Mouse (Mus musculus): Measurements from ENCODE around the gene Hoxc10.

Hoxc10 gene

DNA sequence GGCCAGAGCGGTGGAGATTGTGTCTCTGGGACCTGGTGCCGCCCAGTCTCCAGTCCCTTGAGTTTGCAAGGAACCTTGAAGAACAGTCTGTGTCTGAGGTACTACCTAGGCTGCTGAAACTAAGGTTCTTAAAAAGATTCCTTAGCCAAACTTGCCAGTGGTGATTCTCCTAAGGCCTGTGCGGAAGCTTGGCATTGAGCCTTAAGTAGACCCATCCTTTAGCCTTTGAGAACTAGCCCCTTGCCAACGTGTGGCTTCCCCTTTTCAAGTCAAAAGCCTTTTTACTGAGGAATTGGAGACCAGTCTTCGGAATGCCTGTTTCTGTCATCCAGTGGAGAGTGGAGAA, 23.2 kb upstream of the Hoxc10 start:
- in situ Hi-C loops (cut with MboI, MseI) = no loop called here

DNA sequence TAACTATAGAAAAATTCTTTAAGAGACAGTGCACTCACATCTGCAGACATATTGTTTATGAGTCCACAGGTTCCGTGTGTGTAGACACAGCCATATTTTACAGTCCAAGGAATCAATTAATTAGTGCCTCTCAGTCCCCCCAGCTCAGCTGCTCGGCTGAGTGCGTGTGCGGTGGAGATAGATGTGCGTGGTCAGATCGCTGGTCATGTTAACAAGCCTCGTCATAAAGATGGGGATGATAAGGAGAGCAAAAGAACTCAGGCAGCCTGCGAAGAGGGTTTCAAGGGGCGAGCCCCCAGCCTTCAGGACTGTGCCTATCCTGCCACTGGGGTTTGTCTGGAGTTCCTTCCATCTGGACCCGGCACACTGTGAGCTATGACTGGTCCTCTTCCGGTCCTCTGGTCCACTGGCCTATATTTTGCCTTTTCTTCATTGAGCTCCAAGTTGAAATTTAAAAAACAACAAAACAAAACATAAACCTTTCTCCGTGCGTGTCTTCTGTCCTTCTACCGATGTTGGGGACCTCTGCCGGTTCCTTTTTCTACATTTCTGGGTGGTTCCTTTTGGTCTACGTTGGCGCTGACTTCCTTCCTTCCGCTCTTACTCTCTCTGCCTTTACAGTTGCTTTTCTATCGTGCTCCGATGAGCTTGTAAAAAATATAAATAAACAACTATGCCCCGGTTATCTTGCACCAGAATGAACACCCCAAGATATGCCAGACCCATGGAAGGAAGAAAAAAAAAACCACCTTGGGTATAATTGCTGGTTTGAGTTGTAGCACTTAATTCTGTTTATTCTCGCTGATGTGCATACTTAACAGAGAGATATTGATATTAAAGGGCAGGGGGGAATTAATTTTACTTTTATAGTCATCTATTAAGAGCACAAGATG, 21.2 kb upstream of the Hoxc10 start:
- in situ Hi-C loops (cut with MboI, MseI) = no loop called here

DNA sequence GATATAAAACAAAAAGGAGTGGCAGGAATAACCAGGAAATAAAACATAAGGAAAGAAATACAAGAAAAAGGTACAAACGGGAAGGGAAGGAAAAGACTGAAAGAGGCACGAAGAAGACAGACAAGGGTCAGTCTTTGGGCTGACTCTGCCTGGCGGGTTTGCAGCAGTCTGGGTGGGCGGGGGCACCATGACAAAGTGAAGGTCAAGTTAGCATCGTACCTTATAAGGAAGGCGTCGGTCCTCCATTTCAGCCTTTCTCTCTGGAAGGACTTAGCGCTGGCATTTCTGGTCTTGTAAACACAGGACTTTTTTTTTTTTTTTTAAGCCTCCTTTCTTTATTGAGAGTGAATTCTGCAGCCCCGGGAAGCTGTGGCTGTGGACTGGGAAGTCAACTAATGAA, 19.3 kb upstream of the Hoxc10 start:
- in situ Hi-C loops (cut with MboI, MseI) = no loop called here

DNA sequence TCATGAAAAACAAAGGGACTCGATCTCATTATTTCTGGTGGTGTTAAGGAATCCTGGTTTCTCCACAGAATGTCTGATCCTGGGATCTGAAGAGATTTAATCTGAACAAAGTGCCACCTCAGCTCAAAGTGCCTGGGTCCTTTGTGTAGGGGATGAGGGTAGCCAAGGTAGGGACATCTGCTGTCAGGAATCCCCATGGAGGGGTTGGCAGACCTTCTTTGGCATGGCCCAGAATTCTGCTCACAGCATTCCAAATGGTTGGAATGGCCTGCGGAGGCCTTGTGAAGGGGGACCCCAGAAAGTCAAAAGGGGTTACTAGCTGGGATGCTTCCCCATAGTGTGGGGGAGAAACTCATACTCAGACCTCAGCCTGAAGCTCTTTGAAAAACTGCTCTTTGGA, 17.8 kb upstream of the Hoxc10 start:
- in situ Hi-C loops (cut with MboI, MseI) = no loop called here

DNA sequence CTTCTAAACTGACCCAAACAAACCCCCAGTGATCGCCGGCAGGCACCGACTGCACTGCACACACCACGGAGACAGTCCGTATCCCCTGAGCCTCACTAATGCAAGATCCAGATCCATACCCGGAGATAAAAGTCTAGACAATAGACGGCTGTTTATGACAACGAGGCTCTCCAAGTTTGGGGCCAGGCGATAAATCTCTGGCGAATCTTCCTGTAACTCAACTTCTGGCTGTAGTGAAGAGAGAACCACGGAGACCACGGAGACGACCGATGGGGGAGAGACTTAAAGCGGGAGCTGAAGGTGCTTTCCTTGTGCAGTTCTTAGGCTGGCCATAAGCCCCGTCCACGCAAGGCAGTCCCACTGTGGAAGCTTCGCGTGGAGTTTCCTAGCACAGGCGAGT, 16.9 kb upstream of the Hoxc10 start:
- in situ Hi-C loops (cut with MboI, MseI) = no loop called here

DNA sequence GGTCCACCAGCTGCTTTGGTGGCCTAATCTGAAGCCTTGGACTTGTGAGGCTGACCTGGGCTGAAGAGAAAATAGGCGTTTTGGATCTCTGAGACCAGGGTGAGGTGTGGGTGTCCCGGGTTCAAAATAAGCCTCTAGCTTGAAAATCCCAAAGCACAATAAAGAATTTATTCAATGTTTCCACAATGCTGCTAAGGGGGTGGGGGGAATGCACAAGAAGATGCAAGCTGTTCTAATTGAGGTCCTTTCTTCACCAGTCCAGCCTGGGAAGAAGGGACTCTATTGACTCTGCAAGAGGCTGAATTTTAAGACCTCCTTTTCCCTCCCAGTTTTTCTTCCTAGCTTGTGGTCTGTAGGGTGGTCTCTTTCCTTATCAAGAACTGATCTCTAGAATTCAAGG, 15.7 kb upstream of the Hoxc10 start:
- in situ Hi-C loops (cut with MboI, MseI) = no loop called here

DNA sequence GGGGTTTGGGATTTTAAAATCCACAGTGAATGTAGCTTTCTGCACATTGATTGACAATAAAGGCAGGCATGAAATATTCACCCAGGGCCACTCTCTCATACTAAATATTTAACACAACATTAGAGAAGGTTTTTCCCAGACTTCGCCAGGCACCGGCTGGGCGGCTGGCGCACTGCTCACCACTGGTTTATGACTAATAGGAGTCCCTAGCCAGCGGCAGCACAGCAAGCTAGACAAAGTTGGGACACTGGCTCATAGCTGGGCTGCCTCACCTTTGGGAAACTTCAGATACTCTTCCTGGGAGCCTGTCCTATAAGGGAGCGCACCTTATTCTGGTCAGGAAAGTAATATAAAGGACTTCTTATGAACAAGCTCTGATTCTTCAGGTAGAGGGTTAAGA, 13.0 kb upstream of the Hoxc10 start:
- in situ Hi-C loops (cut with MboI, MseI) = no loop called here

DNA sequence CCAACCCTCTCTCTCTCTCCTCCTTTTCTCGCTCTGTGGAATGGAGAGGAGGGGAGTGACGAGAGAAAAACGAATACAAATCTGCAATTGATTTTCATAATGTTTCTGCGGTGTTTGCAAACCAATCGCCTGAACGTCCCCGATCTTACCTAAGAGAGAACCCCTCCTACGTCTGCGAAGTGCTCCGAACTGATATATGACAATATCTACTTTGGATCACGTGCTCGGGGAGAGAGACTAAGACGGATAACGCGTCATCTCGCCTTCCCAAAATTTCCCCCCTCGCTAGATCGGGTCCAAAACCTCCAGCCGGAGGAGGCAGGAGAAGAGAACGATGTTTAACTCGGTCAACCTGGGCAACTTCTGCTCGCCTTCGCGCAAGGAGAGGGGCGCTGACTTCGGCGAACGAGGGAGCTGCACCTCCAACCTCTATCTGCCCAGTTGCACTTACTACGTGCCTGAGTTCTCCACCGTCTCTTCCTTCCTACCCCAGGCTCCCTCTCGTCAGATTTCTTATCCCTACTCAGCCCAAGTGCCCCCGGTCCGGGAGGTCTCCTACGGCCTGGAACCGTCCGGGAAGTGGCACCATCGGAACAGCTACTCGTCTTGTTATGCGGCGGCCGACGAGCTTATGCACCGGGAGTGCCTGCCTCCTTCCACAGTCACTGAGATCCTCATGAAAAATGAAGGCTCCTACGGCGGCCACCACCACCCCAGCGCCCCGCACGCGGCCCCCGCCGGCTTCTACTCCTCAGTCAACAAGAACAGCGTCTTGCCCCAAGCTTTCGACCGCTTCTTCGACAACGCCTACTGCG, 12.2 kb upstream of the Hoxc10 start, which contains the start of gene Hoxc11:
Hoxc11 (plus strand) TSS at position 236 of the 815 bp plus-strand sequence.
- in situ Hi-C loops (cut with MboI, MseI) = no loop called here

DNA sequence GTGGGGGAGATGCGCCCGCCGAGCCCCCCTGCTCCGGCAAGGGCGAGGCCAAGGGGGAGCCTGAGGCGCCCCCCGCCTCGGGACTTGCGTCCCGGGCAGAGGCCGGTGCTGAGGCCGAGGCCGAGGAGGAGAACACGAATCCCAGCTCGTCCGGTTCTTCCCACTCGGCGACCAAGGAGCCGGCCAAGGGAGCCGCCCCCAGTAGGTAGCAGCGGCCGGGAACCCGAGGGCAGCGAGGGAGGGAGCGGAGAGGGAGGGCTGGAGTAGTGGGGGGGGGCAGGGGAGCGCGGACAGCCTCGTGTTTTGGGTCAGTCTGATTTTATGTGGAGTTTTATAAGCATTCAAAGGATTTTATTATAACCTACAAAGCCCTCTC, 11.6 kb upstream of the Hoxc10 start:
- in situ Hi-C loops (cut with MboI, MseI) = no loop called here

DNA sequence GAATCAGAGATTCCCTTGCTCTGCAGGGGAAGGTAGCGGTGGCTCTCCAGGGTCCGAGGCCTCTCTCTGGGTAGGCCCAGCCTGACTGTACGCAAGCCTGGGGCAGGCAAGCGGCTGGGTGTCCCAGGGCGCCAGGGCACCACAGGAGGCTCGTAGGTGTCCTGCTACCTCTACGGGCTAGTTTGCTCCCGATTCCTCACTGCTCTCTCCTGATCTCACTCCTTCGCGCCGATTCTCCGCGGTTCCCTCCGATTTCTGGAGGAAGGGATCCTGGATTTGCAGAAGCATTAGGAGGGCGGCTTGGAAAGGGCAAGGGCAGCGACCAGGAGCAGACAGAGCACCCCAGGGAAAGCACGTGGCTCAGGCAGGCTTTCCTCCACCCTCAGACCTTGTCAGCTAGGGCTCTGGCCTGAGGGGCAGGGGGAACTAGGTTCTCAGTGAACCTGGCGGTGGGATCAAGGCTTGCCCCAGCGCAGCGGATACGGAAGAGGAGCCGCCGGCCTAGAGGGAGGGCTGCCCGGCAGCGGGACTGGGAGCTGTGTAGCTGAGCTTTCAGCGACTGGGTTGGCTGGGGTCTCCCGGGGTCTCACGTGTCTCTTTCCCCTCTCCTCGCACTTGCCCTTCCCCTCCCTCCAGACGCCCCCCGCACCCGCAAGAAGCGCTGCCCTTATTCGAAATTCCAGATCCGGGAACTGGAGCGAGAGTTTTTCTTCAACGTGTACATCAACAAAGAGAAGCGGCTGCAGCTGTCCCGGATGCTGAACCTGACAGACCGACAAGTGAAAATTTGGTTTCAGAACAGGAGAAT, 10.6 kb upstream of the Hoxc10 start:
- in situ Hi-C loops (cut with MboI, MseI) = no loop called here

DNA sequence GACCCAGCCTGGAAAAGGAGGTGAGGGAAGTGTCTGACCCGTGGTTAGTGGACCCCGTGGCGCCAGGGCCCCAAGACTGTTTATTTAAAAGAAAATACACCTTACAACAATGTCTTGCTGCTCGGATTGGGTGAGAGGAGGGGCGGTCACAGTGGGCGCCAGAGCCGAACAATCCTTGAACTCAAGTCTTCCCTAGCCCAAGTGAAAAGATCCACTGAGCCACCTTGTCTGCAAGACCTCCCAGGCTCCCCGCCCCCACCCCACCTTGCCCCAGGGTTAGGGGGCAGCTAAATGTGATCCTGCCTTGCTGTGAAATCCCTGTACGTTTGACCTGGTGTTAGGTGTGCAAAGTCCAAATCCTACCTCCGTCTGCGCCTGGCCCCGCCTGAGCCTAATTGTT, 9.7 kb upstream of the Hoxc10 start:
- in situ Hi-C loops (cut with MboI, MseI) = no loop called here

DNA sequence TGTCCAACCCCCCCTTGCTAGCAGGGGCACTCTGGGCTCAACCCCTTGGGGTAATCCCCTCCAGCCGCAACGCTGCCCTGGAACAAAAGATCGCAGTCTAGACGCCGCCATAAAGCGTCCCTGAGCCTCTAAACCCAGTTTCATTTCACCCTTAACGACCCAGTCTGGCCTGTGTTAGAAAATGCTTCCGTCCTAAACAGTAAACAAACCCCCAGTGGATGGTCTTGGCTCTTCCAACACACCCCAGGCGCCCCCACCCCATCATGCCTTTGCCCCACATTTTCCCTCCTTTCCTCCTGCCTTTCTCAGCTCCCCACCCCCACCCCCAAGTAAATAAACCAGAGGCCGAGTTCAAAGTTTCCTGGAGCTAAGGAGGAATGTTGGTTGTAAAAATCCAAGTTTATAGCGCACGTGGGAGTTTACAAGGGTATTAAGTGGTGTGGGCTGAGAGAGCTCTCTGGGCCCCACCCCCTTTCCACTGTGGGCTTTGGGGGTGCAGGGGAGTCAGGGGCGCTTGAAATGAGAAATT, 6.9 kb upstream of the Hoxc10 start:
- in situ Hi-C loops (cut with MboI, MseI) = no loop called here

DNA sequence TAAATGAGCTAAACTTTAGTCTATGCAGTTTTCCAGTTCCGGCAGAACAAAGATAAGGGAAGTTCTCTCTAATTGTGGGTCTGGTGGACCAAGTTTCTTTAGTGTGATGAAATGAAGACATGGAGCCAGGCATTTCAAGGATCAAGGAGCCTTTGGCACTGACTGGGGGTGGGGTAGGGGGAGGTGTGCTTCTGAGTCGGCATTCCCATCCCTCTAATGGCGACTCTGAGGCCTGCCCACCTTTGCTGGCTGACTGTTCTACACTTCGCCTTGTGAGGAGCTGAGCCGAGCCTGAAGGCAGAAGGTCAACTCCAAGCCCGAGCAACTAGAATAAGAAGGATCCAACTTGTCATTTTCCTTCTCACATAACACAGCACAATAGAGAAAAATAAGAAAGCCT, 4.9 kb upstream of the Hoxc10 start:
- in situ Hi-C loops (cut with MboI, MseI) = no loop called here

DNA sequence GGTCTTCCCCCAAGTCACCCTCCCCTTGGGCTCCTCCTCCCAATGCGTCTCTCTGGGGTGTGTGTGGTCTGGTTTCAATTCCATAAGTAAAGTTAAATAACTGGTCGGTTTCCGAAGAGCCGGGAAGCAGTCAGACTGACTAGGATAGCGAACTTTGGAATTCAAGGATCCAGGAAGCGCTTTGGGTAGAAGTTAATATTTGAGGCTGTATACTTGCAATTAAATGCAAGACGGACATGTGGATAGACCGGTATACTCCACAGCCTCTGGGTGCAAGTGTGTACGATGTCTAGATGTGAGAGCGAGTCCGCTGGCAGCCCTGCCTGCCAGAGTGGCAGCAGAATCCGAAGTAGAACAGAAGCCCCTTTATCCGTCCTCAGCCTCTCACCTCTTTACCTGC, 4.1 kb upstream of the Hoxc10 start:
- in situ Hi-C loops (cut with MboI, MseI) = no loop called here

DNA sequence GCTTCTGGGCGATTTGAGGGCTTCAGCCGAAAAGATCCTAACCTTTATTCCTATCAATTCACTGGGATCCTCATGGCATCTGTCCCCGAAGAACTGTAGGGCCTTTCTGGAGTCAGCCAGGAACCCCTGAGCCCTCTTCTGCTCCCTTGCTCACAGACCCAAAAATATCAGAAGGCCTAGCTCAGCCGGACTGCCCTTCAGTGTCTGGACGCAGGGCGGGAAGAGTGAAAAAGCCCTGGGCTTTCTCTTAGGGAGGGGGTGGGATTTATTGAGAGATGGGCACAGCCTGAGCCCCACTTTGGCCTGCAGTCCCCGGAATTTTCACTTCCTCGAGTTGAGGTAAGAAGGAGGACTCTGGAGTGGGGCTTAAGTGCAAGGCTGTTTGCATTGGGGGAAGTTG, 3.3 kb upstream of the Hoxc10 start:
- in situ Hi-C loops (cut with MboI, MseI) = no loop called here

DNA sequence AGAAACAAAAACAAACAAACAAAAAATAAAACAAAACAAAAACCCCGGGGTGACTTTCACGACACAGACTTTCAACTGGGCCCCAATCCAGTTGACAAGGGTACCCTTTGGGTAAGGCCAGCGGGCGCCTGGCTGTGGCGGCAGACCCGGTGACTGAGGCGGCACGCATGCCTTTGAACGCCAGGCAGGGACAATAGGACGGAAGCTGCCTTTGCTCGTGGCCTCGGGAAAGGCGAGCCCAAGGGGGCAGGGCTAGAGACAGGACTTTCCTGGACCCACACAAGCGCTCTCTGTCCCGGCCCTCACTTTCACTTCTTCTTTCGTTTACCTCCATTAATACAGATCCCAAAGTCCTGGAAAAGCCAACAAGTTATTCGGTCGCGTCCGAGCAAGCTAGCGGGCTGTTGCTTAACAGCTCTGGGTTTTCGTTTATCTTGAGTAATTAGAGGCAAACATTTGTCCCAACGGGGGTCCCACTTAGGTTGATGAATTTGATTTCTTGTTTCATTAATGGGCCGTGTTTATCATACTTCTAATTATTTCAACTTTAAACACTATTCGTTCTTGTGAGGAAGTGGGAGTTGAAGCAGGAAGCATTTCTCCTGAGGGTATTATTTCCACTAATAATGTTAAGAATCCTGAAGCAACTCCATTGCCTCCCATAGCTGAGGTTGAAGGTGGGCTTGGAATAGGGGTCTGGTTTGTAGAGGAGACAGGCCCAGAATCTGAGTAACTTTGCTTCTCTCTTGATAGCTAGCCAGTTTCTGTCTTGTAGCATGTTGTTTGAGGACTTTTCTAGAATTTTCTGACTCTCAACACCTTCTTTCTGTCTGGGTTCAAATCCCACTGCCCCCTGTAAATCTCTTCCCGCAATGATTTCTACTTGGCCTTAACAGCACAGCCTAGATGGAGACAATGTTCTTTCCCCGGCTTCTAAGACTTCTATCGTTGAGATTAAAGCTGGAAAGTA, 2.6 kb upstream of the Hoxc10 start:
- in situ Hi-C loops (cut with MboI, MseI) = no loop called here

DNA sequence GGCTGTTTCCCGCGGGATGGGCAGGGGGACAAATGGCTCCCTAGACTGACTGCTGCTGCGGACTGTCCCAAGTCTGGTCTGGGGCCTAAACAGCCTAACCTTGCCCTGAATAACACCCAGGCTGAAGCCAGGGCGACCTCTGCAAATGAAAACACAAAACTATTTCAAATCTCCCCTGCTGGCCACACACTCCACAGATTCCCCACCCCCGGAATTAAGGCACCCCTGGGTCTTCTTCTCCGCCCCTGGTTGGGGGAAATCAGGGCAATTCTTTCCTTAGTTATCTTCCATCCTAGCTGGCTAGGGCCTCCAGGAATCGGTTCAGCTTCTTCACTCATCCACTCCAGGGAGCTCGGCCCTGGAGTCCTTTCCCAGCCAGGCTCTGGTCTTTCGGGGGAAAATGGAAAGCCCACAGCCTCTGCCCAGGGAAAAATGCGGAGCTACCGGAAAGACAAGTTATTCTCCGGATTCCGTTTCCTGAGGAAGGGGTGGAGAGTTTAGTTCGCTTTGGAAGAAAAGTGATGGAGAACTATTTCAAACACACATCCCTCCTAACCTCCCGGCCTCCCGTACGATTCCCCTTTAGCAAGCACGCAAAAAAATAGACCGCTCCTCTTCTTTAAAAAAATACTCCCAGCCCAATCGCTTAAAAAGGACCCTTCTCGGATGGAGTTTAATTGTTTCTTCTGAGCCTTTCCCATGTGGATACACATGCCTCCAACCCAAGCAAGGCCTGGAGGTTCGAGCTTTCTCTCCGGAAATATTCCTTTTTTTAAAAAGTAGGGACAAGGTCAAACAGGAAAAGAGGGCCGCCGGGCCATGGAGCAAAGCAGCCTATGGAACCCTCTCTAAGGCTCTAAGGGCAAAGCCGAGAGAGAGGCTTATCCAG, 1.3 kb upstream of the Hoxc10 start:
- in situ Hi-C loops (cut with MboI, MseI) = no loop called here

DNA sequence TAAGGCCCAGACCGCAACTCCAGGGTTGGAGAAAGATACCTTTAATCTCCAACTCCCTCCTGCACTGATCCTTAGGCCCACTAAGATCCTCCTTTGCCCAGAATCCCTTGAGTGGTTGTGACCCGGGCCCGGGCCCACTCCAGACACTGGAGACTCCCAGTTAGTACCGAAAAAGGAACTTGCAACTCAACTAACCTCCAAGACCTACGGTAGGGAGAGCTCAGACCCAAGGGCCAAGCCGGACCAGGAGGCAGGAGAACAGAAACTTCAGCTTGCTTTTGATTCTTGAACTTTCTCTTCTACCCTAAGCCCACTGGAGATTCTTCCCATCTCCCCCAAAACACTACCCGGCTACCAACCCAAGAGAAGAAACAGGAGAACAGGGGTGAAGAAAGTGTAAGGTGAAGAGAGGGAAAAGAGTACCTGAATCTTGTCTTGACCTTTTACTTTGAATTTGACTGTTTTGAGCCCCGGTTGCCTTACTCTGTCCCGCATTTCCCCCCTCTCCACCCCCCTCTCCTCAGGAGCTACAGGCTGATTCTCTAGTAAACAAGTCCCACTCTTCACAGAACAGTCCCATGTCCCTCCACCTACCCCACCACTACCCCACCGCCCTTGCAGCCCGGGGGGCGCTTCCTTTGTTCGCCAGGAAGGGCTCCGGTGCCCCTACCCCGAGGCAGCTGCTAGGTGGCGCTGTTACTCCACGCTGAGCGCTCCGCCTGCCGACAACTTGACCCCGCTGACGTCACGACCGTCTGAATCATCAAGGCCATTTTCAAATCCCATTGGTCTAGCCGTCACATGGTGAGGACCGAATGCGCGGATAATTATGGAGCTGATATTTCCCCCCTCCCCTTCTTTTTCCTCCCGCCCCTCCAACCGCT, 462 bp upstream of the Hoxc10 start:
- in situ Hi-C loops (cut with MboI, MseI) = no loop called here

DNA sequence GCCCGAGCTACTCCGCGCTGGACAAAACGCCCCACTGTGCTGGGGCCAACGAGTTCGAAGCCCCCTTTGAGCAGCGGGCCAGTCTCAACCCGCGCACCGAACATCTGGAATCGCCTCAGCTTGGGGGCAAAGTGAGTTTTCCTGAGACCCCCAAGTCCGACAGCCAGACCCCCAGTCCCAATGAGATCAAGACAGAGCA, 615 bp downstream of the Hoxc10 start, which contains the start of gene Hoxc5:
Hoxc5 (plus strand) TSS at position 132 of the 199 bp plus-strand sequence.
- in situ Hi-C loops (cut with MboI, MseI) = no loop called here
